Mouse (Mus musculus) limb, embryonic 14.5 days (tissue): ENCODE measurements around the gene Ssh3. TPM values are rescaled to one million over a fixed set of nuclear protein-coding genes. Genes with fewer than 3 reads are reported as not detected.

Experiments used
- ATAC-seq: fragments of 200-750 bp; cut with Nextera tagmentation; 2 replicates; pipeline ENCODE4 v1.8.0; 2017; ENCODE audit warnings: low read depth, moderate number of reproducible peaks, moderate TSS enrichment; ENCODE audit not compliant: low FRiP score
- DNase-seq: peaks from one replicate; pipeline ENCODE4 v3.0.0-alpha.2; 2015; ENCODE audit warnings: low spot score
- H3K27ac ChIP-seq: fragments of 300-500 bp; sonication (generic); replicated peaks from 2 replicates; pipeline ENCODE4 v1.5.1; 2014; ENCODE audit warnings: low read depth, mild to moderate bottlenecking, low read length, moderate library complexity, mixed read lengths
- H3K27me3 ChIP-seq: fragments of 300-500 bp; sonication (generic); 2 replicates; pipeline ENCODE4 v1.6.1; 2014; ENCODE audit warnings: low read length, mixed read lengths; ENCODE audit not compliant: control insufficient read depth, insufficient read depth
- H3K36me3 ChIP-seq: fragments of 300-500 bp; sonication (generic); 2 replicates; pipeline ENCODE4 v1.6.1; 2014; ENCODE audit warnings: mild to moderate bottlenecking, low read length, moderate library complexity, mixed read lengths; ENCODE audit not compliant: control insufficient read depth, insufficient read depth
- H3K4me1 ChIP-seq: fragments of 300-500 bp; sonication (generic); 2 replicates; pipeline ENCODE4 v1.6.1; 2014; ENCODE audit warnings: antibody characterized with exemption, low read length, mixed read lengths; ENCODE audit not compliant: control insufficient read depth, insufficient read depth
- H3K4me2 ChIP-seq: fragments of 300-500 bp; sonication (generic); replicated peaks from 2 replicates; pipeline ENCODE4 v1.6.1; 2014; ENCODE audit warnings: low read depth, mild to moderate bottlenecking, low read length, moderate library complexity; ENCODE audit not compliant: severe bottlenecking
- H3K4me3 ChIP-seq: fragments of 300-500 bp; sonication (generic); replicated peaks from 2 replicates; pipeline ENCODE4 v1.5.1; 2014; ENCODE audit warnings: low read length
- H3K9ac ChIP-seq: fragments of 300-500 bp; sonication (generic); 2 replicates; pipeline ENCODE4 v1.6.1; 2014; ENCODE audit warnings: mild to moderate bottlenecking, low read depth, low read length, moderate library complexity; ENCODE audit not compliant: severe bottlenecking
- H3K9me3 ChIP-seq: fragments of 300-500 bp; sonication (generic); 2 replicates; pipeline ENCODE4 v1.6.1; 2016; ENCODE audit warnings: low read length; ENCODE audit not compliant: control insufficient read depth
- POLR2A ChIP-seq: fragments of 200-500 bp; IDR thresholded peaks from 2 replicates; pipeline ENCODE4 v1.8.0; 2012; ENCODE audit warnings: inconsistent platforms, mild to moderate bottlenecking, moderate library complexity, borderline replicate concordance; ENCODE audit not compliant: insufficient read depth, insufficient read length; ENCODE audit errors: extremely low read depth
- WGBS: fragments of 180-500 bp; shearing (Covaris S2); extraction: QIAGEN DNeasy Blood & Tissue Kit; methylation state at CpG from one replicate; pipeline ENCODE4 v1.1.7; 2014; 5-methylcytosine and 5-hydroxymethylcytosine counted together
- polyA plus RNA-seq, 2 experiments: library from polyadenylated mRNA; depleted of rRNA in 1 of 2; stranded (reverse) in 1 of 2; unstranded in 1 of 2; fragments of >200 nt; fragmentation: Nextera tagmentation in 1 of 2; extraction: Ambion mirVana in 1 of 2; gene quantifications; 2 replicates each; pipeline versions ENCODE4 v1.2.1 to v1.2.3; 2012 to 2014

Ssh3 gene
- polyA plus RNA-seq, 2 experiments = 22.3 to 57.5 TPM

- Histone ChIP-seq H3K27ac (peak overlapping the region; percentile 27; the same call in 1 of the 2 replicates), H3K4me3 (peak overlapping the region; percentile 53), H3K9me3 (no peaks in the 10 kb centered on the region), H3K27me3 (no peaks in the 10 kb centered on the region), H3K4me2 (peak overlapping the region; percentile 81), H3K4me1 (peaks cover 9% of the 10 kb centered on the region; the same call in 1 of the 2 replicates), H3K9ac (peak overlapping the region; percentile 61), H3K36me3 (no peaks in the 10 kb centered on the region)
- TF ChIP-seq POLR2A = no peak
- WGBS = 36% methylated on average over 2 of the region's 2 CpGs
- ATAC-seq (no peak), DNase-seq (no peak)
Measured at GRCm38 (mm10) chr19:4232186-4232572, 36.8 kb downstream of the Ssh3 start.

GRCm38 (mm10) chr19:4231253-4232185 lies 37.5 kb downstream of the Ssh3 start, which contains the start of gene Pold4:
Gene Pold4 (plus strand): TSS chr19:4231899.
- Histone ChIP-seq H3K9me3 (no peaks in the 10 kb centered on the region), H3K27ac (peak within 1 kb of the TSS; percentile 39; the same call in 1 of the 2 replicates), H3K4me3 (peak within 1 kb of the TSS; percentile 53), H3K9ac (peak within 1 kb of the TSS; percentile 61), H3K4me1 (peaks cover 9% of the 10 kb centered on the region; the same call in 1 of the 2 replicates), H3K27me3 (no peaks in the 10 kb centered on the region), H3K36me3 (no peaks in the 10 kb centered on the region), H3K4me2 (peak within 1 kb of the TSS; percentile 81)
- TF ChIP-seq POLR2A = no peak
- DNase-seq (peak; percentile 97), ATAC-seq (peak; percentile 91)
- WGBS = 11% methylated on average over 22 of the region's 26 CpGs

GRCm38 (mm10) chr19:4230415-4230814 lies 38.6 kb downstream of the Ssh3 start:
- Histone ChIP-seq H3K27me3 (no peaks in the 10 kb centered on the region), H3K4me3 (no peak overlapping the region), H3K27ac (no peak overlapping the region), H3K4me2 (no peak overlapping the region), H3K36me3 (no peaks in the 10 kb centered on the region), H3K4me1 (peaks cover 9% of the 10 kb centered on the region; the same call in 1 of the 2 replicates), H3K9ac (no peak overlapping the region), H3K9me3 (no peaks in the 10 kb centered on the region)
- no peak for TF ChIP-seq POLR2A
- DNase-seq (no peak), ATAC-seq (no peak)
- 69% methylated on average over 8 of the region's 8 CpGs for WGBS

- no peak overlapping the region for H3K4me3 ChIP-seq
- no peak for DNase-seq
Measured at GRCm38 (mm10) chr19:4229451-4230076, 39.4 kb downstream of the Ssh3 start.

GRCm38 (mm10) chr19:4228891-4229290 lies 40.1 kb downstream of the Ssh3 start:
- no peak overlapping the region for H3K9ac ChIP-seq

More at GRCm38 (mm10) chr19:4229451-4230076, 39.4 kb downstream of the Ssh3 start:
- H3K9me3 ChIP-seq = no peaks in the 10 kb centered on the region
- peaks cover 9% of the 10 kb centered on the region; the same call in 1 of the 2 replicates for H3K4me1 ChIP-seq
- no peak overlapping the region for H3K9ac ChIP-seq
- 33% methylated on average over 9 of the region's 9 CpGs for WGBS
- H3K4me2 ChIP-seq = no peak overlapping the region
- H3K27me3 ChIP-seq = no peaks in the 10 kb centered on the region
- ATAC-seq = no peak
- no peak for TF ChIP-seq POLR2A
- H3K27ac ChIP-seq = no peak overlapping the region
- no peaks in the 10 kb centered on the region for H3K36me3 ChIP-seq

More at GRCm38 (mm10) chr19:4228891-4229290, 40.1 kb downstream of the Ssh3 start:
- Histone ChIP-seq H3K27ac (no peak overlapping the region), H3K27me3 (no peaks in the 10 kb centered on the region), H3K4me3 (no peak overlapping the region), H3K36me3 (no peaks in the 10 kb centered on the region), H3K9me3 (no peaks in the 10 kb centered on the region), H3K4me2 (no peak overlapping the region), H3K4me1 (peaks cover 9% of the 10 kb centered on the region; the same call in 1 of the 2 replicates)
- no peak for ATAC-seq
- WGBS = 70% methylated on average over 4 of the region's 4 CpGs
- no peak for DNase-seq
- TF ChIP-seq POLR2A = no peak
